Mouse (Mus musculus): ENCODE data around the gene Nampt. TPM values are rescaled to one million over a fixed set of nuclear protein-coding genes. Genes with fewer than 3 reads are reported as not detected.

Gene Nampt
- total and polyA plus RNA-seq, 3 experiments, result 33.4 to 116 (median 61.6) TPM

- ATAC-seq (ENCODE audit: extremely low read depth, insufficient number of reproducible peaks, low FRiP score, poor library complexity, severe bottlenecking) (no peak), DNase-seq (ENCODE audit: low spot score) (no peak)
- TF ChIP-seq GATA2 (IDR thresholded peaks at IDR 0.05; ENCODE audit: borderline replicate concordance, low read depth, low read length) (no peak), POLR2AphosphoS5 (IDR thresholded peaks at IDR 0.05; ENCODE audit: insufficient replicate concordance, low read depth, low read length) (no peak), CTCF (IDR thresholded peaks at IDR 0.05; ENCODE audit: low read depth, low read length) (no peak), TAL1 (conservative IDR thresholded peaks at IDR 0.05; ENCODE audit: low read depth, low read length) (no peak)
- peaks cover 54% of the 10 kb centered on the region for H3K36me3 ChIP-seq (replicated peaks)
- no peaks in the 10 kb centered on the region for H3K4me1 ChIP-seq (ENCODE audit: insufficient read depth, low read depth, low read length)
- H3K27me3 ChIP-seq (ENCODE audit: insufficient read depth, low read length), result no peaks in the 10 kb centered on the region
- no peak overlapping the region for H3K4me3 ChIP-seq (ENCODE audit: low read depth, low read length)
- H3K9me3 ChIP-seq (replicated peaks), result no peaks in the 10 kb centered on the region
Measured at GRCm38 (mm10) chr12:32854866-32855265, 35.5 kb downstream of the Nampt start.

GRCm38 (mm10) chr12:32855398-32855797 is 36.1 kb downstream of the Nampt start:
- no peak for ATAC-seq (ENCODE audit: extremely low read depth, insufficient number of reproducible peaks, low FRiP score, poor library complexity, severe bottlenecking)
- H3K27me3 ChIP-seq (ENCODE audit: insufficient read depth, low read length), result no peaks in the 10 kb centered on the region
- H3K4me1 ChIP-seq (ENCODE audit: insufficient read depth, low read depth, low read length), result no peaks in the 10 kb centered on the region
- no peak for DNase-seq (ENCODE audit: low spot score)
- no peaks in the 10 kb centered on the region for H3K9me3 ChIP-seq (replicated peaks)
- peaks cover 48% of the 10 kb centered on the region for H3K36me3 ChIP-seq (replicated peaks)
- no peak overlapping the region for H3K4me3 ChIP-seq (ENCODE audit: low read depth, low read length)
- no peak for TF ChIP-seq GATA2 (IDR thresholded peaks at IDR 0.05; ENCODE audit: borderline replicate concordance, low read depth, low read length)
- TF ChIP-seq CTCF (IDR thresholded peaks at IDR 0.05; ENCODE audit: low read depth, low read length), result no peak
- no peak for TF ChIP-seq GATA1 (IDR thresholded peaks at IDR 0.05; ENCODE audit: borderline replicate concordance, low read length)
- TF ChIP-seq POLR2AphosphoS5 (IDR thresholded peaks at IDR 0.05; ENCODE audit: insufficient replicate concordance, low read depth, low read length), result no peak
- TF ChIP-seq TAL1 (conservative IDR thresholded peaks at IDR 0.05; ENCODE audit: low read depth, low read length), result no peak

DNA sequence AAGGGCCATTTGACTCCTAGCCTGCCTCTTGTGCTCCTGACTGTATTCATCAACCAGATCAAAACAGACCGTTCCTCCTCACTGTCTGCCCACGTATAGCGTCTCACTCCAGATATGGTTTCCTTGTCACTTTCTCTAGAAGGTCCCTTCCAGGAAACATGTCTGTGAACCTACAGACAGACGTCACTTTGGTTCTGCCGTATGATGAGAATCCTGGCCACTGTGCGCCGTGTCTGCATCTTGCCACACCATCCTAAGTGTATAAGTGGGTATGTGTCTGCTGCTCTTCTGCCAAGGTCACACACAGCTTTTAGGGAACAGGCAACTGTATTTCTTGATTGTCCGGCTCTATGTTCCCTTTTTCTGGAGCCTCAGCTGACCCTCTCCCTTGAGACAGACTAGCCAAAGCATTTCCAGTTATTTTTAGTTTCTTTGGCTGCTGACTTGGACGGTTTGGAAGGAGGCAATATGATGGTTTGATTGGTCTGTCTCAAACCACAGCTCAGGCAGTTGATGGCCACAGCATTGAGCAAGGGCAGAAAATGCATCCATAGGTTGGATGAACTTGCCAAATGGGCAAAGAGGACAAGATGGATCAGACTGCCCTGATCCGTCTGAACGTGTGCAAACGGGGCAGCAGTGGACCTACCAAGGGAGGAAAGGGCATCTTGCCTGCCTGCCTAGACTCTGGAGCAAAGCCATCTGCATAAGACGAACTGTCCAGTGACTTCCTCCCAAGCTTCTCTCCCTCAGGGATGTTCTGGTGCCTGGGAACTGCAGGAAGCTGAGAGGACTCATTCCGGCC is 37.6 kb downstream of the Nampt start:
- Histone ChIP-seq H3K4me3 (ENCODE audit: low read depth, low read length) (no peak overlapping the region), H3K36me3 (replicated peaks) (peaks cover 39% of the 10 kb centered on the region), H3K27me3 (ENCODE audit: insufficient read depth, low read length) (peaks cover 7% of the 10 kb centered on the region), H3K4me1 (ENCODE audit: insufficient read depth, low read depth, low read length) (no peaks in the 10 kb centered on the region), H3K9me3 (replicated peaks) (no peaks in the 10 kb centered on the region)
- DNase-seq (ENCODE audit: low spot score) (no peak), ATAC-seq (ENCODE audit: extremely low read depth, insufficient number of reproducible peaks, low FRiP score, poor library complexity, severe bottlenecking) (no peak)
- TF ChIP-seq GATA1 (IDR thresholded peaks at IDR 0.05; ENCODE audit: borderline replicate concordance, low read length) (no peak), GATA2 (IDR thresholded peaks at IDR 0.05; ENCODE audit: borderline replicate concordance, low read depth, low read length) (no peak), POLR2AphosphoS5 (IDR thresholded peaks at IDR 0.05; ENCODE audit: insufficient replicate concordance, low read depth, low read length) (no peak), TAL1 (conservative IDR thresholded peaks at IDR 0.05; ENCODE audit: low read depth, low read length) (no peak), CTCF (IDR thresholded peaks at IDR 0.05; ENCODE audit: low read depth, low read length) (no peak)

DNA sequence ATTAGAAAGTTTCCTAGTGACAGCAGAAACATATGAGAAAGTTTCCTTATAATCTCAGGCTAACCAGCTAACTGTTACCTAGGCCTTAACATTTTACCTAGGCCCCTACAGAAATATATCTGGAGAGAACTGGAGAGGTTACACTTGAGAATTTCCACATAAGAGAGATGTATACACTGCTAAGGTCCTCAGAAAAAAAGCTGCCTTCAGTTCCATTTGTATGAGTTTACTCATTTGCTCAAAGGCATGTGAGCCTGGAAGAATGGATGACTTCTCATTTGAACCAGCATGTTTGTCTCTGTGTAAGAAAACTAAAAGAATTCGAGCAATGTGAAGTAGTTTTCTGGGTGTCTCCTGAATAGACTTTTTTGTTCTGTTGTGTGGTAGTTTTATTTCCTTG is 39.1 kb downstream of the Nampt start:
- no peaks in the 10 kb centered on the region for H3K4me1 ChIP-seq (ENCODE audit: insufficient read depth, low read depth, low read length)
- TF ChIP-seq CTCF (IDR thresholded peaks at IDR 0.05; ENCODE audit: low read depth, low read length) (no peak), POLR2AphosphoS5 (IDR thresholded peaks at IDR 0.05; ENCODE audit: insufficient replicate concordance, low read depth, low read length) (no peak), GATA2 (IDR thresholded peaks at IDR 0.05; ENCODE audit: borderline replicate concordance, low read depth, low read length) (no peak), GATA1 (IDR thresholded peaks at IDR 0.05; ENCODE audit: borderline replicate concordance, low read length) (no peak), TAL1 (conservative IDR thresholded peaks at IDR 0.05; ENCODE audit: low read depth, low read length) (no peak)
- no peak for DNase-seq (ENCODE audit: low spot score)
- peaks cover 32% of the 10 kb centered on the region for H3K36me3 ChIP-seq (replicated peaks)
- H3K4me3 ChIP-seq (ENCODE audit: low read depth, low read length), result no peak overlapping the region
- H3K27me3 ChIP-seq (ENCODE audit: insufficient read depth, low read length), result peaks cover 13% of the 10 kb centered on the region
- no peaks in the 10 kb centered on the region for H3K9me3 ChIP-seq (replicated peaks)
- ATAC-seq (ENCODE audit: extremely low read depth, insufficient number of reproducible peaks, low FRiP score, poor library complexity, severe bottlenecking), result no peak

DNA sequence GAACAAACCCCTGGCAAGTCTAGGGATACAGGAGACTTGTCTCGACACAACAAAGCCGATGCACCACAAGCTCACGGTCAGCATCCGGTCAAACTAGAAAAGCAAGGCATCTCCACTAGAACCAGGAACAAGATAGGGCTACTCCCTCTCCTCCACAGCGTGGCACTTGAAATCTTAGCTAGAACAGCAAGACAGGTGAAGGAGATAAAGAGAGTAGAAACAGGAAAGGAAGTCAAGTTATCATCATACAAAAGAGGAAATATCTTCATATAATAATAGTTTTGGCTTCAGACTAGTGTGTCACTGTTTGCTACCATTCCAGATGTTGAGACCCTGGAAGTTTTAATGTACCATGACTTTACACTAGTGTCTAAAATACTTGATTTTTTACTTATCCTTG is 41.5 kb downstream of the Nampt start:
- ATAC-seq (ENCODE audit: extremely low read depth, insufficient number of reproducible peaks, low FRiP score, poor library complexity, severe bottlenecking) (no peak), DNase-seq (ENCODE audit: low spot score) (no peak)
- H3K36me3 ChIP-seq (replicated peaks), result peaks cover 15% of the 10 kb centered on the region
- no peak for TF ChIP-seq GATA1 (IDR thresholded peaks at IDR 0.05; ENCODE audit: borderline replicate concordance, low read length)
- TF ChIP-seq TAL1 (conservative IDR thresholded peaks at IDR 0.05; ENCODE audit: low read depth, low read length), result no peak
- TF ChIP-seq GATA2 (IDR thresholded peaks at IDR 0.05; ENCODE audit: borderline replicate concordance, low read depth, low read length), result no peak
- no peak for TF ChIP-seq POLR2AphosphoS5 (IDR thresholded peaks at IDR 0.05; ENCODE audit: insufficient replicate concordance, low read depth, low read length)
- TF ChIP-seq CTCF (IDR thresholded peaks at IDR 0.05; ENCODE audit: low read depth, low read length), result no peak
- no peaks in the 10 kb centered on the region for H3K9me3 ChIP-seq (replicated peaks)
- H3K4me3 ChIP-seq (ENCODE audit: low read depth, low read length), result no peak overlapping the region
- H3K27me3 ChIP-seq (ENCODE audit: insufficient read depth, low read length), result peaks cover 13% of the 10 kb centered on the region
- no peaks in the 10 kb centered on the region for H3K4me1 ChIP-seq (ENCODE audit: insufficient read depth, low read depth, low read length)

- TF ChIP-seq GATA1 (IDR thresholded peaks at IDR 0.05; ENCODE audit: borderline replicate concordance, low read length), result no peak
- no peak for TF ChIP-seq CTCF (IDR thresholded peaks at IDR 0.05; ENCODE audit: low read depth, low read length)
- TF ChIP-seq POLR2AphosphoS5 (IDR thresholded peaks at IDR 0.05; ENCODE audit: insufficient replicate concordance, low read depth, low read length), result no peak
- no peak for TF ChIP-seq GATA2 (IDR thresholded peaks at IDR 0.05; ENCODE audit: borderline replicate concordance, low read depth, low read length)
- no peak for TF ChIP-seq TAL1 (conservative IDR thresholded peaks at IDR 0.05; ENCODE audit: low read depth, low read length)
Measured at GRCm38 (mm10) chr12:32870815-32871214, 51.5 kb downstream of the Nampt start.

More at GRCm38 (mm10) chr12:32870815-32871214, 51.5 kb downstream of the Nampt start:
- H3K27me3 ChIP-seq (ENCODE audit: insufficient read depth, low read length), result peaks cover 20% of the 10 kb centered on the region
- no peak overlapping the region for H3K4me3 ChIP-seq (ENCODE audit: low read depth, low read length)
- ATAC-seq (ENCODE audit: extremely low read depth, insufficient number of reproducible peaks, low FRiP score, poor library complexity, severe bottlenecking) (no peak), DNase-seq (ENCODE audit: low spot score) (no peak)
- H3K9me3 ChIP-seq (replicated peaks), result no peaks in the 10 kb centered on the region
- H3K36me3 ChIP-seq (replicated peaks), result no peaks in the 10 kb centered on the region
- no peaks in the 10 kb centered on the region for H3K4me1 ChIP-seq (ENCODE audit: insufficient read depth, low read depth, low read length)
